Mouse (Mus musculus): ENCODE data around the gene Tcf25.

DNA sequence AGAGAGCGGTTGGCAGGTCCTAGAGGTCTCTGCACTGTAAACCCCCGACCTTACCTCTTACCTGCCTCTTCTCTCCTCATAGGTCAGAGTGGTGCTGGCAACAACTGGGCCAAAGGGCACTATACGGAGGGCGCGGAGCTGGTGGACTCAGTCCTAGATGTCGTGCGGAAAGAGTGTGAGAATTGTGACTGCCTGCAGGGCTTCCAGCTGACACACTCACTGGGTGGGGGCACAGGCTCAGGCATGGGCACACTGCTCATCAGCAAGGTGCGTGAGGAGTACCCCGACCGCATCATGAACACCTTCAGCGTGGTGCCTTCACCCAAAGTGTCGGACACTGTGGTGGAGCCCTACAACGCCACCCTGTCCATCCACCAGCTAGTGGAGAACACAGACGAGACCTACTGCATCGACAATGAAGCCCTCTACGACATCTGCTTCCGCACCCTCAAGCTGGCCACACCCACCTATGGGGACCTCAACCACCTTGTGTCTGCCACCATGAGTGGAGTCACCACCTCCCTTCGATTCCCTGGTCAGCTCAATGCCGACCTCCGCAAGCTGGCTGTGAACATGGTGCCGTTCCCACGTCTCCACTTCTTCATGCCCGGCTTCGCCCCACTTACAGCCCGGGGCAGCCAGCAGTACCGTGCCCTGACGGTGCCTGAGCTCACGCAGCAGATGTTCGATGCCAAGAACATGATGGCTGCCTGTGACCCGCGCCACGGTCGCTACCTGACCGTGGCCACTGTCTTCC, 47.1 kb downstream of the Tcf25 start:
- TF ChIP-seq CTCF (IDR thresholded peaks at IDR 0.05; ENCODE audit: borderline replicate concordance, insufficient read depth, low read depth, low read length): no peak
- TF ChIP-seq POLR2A (IDR thresholded peaks at IDR 0.05; ENCODE audit: borderline replicate concordance, insufficient read depth, low read length): no peak

Measured in cerebellum, adult 2 months (tissue).